Mouse (Mus musculus): ENCODE measurements around the gene Abhd8.
A peak's percentile ranks its signal among the peaks of the same experiment; 100 is the strongest.

Abhd8 gene

DNA sequence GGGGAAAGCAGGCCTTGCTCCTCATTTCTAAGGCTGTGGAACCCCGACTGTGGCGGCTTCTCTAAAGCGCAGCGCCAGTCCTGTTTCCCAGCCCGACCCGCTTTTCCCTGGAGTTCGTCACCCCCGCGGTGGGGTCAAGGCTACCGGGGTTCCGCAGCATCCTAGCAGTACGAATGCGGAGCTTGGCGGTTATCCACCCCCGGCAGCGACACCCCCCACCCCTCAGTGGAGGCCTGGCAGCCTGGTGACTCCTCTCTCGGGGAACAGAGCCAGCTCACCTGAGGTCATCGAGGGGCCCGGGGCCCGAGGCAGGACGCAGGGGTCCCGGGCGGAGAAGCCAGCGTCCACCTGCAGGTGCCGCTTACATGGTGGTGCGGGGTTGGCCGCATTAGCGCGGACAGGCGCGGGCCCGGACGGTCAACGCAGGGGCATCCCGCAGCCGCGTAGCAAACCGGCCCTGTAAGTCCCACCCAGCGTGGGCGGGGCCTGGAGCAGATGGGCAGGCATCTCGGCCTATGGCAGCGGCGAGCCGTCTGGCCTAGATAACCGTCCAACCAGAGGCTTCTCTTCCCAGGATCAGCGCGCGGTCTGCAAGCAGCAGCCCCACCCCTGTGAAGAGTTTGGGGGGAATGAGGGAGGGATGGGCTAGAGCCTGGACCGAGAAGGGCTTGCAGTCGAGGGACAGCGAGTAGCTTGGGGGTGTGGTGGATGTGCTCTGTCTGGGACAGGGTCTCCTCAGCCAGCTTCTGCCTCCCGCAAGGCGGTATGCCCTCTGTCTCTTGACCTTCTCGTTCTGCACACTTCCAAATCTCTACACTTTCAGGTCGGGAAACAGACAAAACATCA lies at the start of gene Abhd8:
Gene Abhd8, minus strand, starts transcription at position 468 of the 846 bp plus-strand sequence.
- peak; percentile 84 for DNase-seq (ENCODE audit: low read depth, low spot score)

DNA sequence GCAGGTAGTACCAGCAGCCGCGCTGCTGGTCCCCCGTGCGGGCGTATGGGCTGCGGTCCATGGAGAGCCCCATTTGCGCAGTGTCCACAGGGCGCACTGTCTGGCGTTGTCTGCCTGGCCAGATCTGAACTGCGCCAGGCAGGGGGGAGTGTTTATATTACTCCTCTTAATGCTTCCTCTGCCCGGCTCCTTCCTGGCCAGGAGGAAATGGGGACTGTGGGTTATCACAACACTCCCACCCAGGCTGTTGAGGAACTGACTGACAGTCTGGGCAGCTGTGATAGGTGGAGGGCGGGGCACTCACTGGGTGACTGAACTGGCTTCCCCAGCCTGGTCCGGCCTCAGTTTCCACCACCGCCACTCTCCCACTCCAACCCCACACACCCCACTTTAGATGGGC lies 48.2 kb upstream of the Abhd8 start, which contains the start of gene Plvap:
Gene Plvap, minus strand, starts transcription at position 109 of the 400 bp plus-strand sequence.
- no peak for DNase-seq (ENCODE audit: low read depth, low spot score)

DNA sequence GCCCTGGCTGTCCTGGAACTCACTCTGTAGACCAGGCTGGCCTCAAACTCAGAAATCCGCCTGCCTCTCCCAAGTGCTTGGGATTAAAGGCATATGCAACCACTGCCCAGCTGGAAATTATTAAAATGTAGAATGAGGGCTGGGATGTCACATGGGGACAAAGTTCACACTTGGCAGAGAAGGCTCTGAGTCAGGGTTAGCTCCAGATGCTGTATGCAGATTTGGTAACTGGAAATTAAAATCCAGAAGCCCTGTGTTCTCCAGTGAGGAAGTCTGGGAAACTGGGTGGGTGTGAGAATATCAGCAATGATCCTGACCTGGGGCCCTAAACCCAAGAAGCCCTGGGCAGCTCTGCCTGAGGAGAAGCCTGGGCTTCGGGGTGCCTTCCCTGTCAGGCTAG lies 45.9 kb upstream of the Abhd8 start:
- no peak for DNase-seq (ENCODE audit: low read depth, low spot score)

DNA sequence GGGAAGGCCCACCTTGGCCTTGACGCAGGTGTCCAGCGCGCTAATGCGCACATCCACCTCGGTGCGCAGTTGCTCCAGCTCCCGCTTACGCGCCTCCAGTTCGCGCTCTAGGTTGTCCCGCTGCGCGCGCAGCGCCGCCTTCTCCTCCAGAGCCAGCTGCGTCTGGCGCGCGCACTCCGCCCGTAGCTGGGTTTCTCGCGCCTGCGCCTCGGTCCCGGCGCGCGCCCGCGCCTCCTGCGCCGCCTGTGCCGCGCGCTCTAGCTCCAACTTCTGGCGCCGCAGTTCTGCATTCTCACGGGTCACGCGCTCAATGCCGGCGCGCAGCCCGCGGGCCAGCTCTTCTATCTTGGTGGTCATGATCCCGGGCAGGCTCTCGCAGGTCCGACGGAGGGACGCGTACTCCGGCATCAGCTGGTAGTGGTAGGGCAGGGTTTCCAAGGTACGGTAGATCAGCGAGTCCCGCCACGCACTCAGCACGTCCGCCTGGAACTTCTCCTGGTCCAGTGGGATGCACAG lies 44.2 kb upstream of the Abhd8 start:
- peak; percentile 94 for DNase-seq (ENCODE audit: low read depth, low spot score)

DNA sequence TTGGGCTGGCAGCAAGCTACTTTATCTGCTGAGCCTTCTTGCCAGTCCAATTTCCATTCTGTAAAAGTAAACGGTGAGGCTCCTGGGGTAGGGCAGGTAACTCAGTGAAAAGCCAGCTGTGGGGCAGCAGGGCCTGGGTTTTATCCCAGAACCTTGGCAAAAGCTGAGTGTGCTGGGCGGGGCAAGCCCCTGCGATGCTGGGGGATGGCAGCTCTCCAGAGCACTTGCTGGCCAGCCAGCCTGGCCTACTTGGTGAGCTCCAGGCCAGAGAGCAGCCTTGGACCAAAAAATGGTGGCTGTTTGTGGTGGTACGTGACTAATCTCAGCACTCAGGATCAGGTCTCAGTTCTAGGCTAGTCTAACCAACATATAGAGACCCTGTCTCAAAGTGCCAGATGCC lies 42.5 kb upstream of the Abhd8 start:
- no peak for DNase-seq (ENCODE audit: low read depth, low spot score)

DNA sequence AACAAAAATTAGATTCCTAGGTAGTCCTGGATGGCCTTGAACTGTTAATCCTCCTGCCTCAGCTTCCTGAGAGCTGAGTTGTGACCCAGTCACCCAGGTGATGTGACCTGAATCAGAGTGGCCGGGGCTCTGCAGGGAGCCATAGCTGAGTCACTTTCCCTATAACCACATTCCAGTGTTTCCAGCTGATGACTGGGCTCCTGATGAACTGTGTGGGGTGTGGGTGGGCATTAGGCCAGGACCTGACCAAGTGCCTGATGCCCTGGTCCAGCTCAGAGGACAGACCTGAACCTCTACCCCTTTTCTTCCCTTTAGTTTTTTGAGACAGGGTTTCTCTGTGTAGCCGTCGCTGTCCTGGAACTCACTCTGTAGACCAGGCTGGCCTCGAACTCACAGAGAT lies 41.9 kb upstream of the Abhd8 start:
- no peak for DNase-seq (ENCODE audit: low read depth, low spot score)

DNA sequence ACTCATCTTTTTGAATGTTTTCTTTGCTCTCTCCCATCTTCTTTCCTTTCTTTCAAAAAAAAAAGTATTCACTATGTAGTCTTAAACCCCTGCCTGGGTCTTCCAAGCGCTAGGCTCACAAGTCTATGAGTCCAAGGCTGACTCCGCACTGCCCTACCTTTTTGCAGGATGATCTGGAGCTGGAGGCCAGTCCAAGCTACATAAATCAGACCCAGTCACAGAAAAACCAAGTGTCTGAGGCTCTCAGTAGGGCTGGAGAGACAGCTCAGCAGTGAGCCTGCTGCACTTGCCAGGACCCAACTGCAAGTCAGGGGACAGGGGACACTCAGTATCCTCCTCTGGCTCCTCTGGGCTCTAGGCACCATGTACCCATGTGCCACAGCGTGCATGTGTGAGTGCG lies 40.9 kb upstream of the Abhd8 start:
- DNase-seq (ENCODE audit: low read depth, low spot score): no peak

DNA sequence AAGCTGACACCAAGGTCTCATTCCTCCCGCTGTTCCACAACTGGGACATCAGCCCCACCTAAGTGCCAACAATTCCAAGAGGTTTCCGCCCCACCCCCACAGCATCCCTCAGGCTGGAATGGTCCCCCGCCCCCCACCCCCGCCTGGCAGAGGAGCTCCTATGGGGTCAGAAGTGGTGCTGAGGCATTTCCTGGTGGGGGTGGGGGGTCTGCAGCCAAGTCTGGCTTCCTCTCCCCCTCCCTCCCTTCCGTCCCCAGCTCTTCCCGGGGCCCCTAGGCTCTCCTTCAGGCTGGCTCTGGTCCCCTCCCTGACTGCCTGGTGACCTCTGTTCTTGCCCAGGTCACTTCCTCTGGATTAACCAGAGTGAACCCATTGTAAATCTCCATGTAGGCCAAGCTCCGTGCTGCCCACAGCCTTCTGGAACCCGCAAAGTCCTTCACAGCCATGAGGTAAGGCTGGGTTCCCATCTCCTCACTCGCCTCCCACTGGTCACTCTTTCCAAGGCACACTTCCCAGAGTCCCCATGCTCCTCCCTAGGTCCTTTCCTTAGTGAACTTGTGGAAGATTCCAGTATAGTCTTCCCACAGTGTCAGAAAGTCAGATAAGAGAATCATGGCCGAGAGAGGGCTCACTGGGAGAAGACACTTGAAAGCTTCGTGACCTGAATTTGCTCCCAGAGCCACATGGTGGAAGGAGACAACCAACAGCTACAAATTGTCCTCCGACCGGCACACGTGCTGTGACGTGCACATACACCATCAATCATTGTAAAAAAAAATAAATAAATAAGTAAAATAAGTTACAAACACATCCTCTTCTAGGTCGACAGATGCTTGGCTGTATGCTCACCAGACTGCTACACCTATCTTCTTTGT lies 35.6 kb upstream of the Abhd8 start:
- no peak for DNase-seq (ENCODE audit: low read depth, low spot score)

DNA sequence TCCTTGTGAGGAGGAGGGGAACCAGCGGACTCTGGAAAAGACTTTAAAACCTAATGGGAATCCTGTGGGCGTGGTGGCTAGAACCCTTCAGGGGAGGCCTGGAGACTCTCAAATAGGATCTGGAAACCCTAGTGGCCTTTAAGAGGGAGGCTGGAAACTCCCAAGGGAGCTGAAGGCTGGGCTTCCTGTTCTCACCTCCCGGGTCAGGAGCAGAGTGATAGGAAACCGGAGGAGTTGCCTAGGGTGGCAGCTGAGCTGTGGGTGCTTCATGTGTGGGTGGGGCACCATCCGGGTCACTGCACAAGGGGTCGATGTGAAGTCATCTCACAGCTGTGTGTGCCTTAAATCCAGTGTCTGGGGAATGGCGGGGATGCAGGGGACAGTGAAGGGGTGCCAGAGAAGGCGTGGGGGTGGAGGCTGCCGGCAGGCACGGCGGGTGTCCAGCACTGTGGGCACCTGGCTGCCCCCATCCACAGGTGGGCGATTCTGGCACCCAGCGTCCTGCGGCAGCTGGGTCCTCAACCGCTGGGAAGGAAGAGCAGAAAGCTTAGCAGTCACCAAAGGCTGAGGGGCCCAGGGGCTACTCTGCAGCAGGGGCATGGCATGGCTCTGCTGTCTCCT lies 34.5 kb upstream of the Abhd8 start:
- no peak for DNase-seq (ENCODE audit: low read depth, low spot score)

DNA sequence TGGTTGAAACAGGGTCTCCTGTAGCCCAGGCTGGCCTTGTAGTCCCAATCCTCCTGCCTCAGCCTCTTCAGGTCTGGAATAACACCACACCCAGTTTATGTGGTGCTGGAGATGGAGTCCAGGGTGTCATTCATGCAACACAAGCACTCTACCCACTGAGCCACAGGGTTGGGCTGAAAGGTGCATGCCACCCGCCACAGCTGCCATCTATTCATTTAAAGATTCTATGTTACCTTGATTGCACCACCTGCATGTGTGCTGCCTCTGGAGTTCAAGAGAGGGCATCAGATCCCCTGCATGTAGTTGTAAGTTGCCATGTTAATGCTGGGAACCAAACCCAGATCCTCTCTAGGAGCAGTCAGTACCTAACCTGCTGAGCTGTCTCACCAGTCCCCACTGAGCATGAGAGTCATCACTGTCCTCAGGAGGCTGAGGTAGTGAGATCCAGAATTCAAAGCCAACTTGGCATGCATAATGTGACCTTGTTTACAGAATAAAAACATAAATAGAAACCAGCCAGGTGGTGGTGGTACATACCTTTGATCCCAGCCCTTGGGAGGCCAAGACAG lies 33.7 kb upstream of the Abhd8 start:
- no peak for DNase-seq (ENCODE audit: low read depth, low spot score)

DNA sequence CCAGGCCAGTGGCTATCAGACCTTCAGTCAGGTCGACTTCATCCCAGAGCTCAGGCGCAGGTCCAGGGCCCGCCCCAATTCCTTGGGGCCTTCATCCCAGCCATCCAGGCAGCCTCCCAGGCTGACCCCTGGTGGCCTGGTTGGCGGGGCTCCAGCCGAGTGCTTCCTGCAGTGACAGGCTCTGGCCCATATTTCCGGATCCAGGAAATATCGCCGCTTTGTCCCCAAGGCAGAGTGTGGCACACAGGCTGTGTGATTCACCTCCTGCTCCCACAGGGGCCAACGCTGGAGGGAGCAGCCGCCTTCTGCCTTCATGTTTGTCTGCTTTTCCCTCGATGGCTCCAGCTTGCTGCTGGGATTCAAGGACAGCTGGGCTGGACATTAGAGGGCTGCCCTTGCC lies 33.0 kb upstream of the Abhd8 start:
- no peak for DNase-seq (ENCODE audit: low read depth, low spot score)

DNA sequence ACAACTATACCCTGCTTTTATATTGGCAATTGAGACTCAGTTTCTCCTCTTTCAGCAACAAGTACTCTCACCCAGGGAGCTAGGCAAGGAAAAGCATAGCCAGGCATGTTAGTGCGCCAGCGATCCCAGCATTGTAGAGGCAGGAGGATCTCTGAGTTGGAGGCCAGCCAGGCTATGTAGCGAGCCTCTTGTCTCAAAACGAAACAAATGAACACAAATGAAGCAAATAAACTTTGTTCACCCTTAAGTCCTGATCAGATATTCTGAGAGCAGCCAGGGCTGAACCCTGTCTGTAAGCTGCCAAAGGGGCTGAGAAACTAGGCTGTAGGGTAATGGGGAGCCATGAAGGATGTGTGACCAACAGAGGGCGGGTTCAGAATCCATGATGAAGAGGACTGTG lies 32.4 kb upstream of the Abhd8 start:
- no peak for DNase-seq (ENCODE audit: low read depth, low spot score)

DNA sequence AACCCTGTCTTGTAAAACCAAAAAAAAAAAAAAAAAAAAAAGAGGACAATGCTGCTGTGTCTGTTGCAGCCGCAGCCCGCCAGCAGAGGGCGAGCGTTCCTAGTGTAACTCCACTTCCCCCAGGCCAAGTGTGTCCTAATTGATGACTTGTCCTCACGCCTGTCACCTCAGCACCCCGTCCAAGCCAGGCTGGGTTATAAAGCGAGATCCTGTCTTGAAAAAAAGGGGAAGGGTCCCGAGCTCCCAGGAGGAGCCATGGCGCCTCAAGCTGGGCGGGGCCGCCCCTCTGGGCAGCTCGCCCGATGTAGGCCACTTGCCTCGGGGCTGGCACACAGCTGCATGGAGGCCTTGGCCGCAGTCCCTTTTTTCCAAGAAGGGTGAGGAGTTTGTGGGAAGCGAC lies 31.6 kb upstream of the Abhd8 start:
- no peak for DNase-seq (ENCODE audit: low read depth, low spot score)

DNA sequence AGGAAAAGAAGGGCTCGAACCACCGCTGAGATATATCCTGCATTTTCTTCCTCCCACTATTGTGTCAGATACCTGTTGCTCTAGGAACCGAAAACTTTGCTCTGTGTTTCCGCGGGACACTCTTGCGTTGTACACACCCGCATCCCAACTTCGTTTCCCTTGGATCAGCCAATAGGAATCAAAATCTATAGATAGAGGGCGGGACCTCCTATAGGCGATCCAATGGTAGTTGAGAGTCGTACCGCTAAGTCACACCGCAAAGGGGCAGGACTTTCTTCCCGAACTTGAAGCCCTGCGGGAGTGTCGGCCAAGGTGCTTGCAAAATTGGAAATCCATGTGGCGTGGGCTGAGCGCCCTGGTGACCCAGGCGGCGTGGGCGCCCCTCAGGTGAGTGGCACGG lies 25.0 kb upstream of the Abhd8 start:
- peak; percentile 96 for DNase-seq (ENCODE audit: low read depth, low spot score)

DNA sequence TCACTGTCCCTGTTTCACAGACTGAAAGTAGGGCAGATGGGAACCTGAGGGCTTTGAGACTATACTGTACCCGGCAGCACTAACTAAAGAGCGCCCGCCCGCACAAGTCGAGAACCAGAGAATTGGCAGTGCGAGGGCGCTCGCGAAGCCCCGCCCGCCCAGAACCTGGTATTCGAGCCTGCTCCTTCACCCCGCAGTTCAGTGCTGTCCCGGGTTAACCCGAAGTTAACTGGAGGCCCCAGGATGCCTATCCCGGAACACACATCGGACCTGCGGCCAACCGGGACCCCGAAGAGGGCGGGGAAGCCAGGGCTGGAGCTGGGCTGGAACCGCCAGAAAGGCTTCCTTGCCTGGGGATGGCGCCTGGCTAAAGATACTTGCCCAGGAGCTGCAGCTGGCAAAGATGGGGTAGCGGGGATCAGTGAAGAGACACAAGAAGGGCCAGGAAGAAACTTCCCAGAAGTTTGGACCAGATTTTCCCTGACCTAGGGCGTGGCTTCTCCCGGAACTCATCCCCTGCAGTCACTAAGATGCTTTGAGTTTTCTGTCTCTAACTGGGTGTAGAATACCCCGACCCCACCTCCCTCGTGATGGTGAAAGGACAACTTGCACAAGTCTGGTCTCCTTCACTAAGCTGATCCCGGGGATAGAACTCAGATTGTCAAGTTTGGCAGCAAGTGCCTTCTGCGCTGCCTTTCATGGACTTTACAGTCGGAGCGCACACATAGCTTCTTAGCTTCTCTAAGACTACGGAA lies 24.4 kb upstream of the Abhd8 start, which contains the start of gene Gtpbp3:
Gene Gtpbp3, plus strand, starts transcription at position 413 of the 755 bp plus-strand sequence.
- DNase-seq (ENCODE audit: low read depth, low spot score): no peak

DNA sequence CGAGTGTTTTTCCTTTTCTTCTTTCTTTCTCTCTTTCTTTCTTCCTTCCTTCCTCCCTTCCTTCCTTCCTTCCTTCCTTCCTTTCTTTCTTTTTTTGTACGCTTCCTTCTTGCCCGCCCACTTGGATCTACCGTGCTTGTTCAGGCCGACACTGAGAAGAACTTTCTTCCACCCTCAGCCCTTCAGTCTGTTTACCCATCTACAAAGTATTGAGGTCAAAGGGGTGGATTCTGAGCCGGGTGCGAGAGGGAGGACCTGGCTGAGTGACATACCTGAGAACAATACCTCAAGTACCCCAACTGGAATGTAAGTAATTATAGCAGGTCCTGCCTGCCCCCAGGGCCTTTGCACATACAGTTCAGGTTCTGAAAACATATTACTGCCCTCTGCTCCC lies 22.7 kb upstream of the Abhd8 start:
- DNase-seq (ENCODE audit: low read depth, low spot score): no peak

DNA sequence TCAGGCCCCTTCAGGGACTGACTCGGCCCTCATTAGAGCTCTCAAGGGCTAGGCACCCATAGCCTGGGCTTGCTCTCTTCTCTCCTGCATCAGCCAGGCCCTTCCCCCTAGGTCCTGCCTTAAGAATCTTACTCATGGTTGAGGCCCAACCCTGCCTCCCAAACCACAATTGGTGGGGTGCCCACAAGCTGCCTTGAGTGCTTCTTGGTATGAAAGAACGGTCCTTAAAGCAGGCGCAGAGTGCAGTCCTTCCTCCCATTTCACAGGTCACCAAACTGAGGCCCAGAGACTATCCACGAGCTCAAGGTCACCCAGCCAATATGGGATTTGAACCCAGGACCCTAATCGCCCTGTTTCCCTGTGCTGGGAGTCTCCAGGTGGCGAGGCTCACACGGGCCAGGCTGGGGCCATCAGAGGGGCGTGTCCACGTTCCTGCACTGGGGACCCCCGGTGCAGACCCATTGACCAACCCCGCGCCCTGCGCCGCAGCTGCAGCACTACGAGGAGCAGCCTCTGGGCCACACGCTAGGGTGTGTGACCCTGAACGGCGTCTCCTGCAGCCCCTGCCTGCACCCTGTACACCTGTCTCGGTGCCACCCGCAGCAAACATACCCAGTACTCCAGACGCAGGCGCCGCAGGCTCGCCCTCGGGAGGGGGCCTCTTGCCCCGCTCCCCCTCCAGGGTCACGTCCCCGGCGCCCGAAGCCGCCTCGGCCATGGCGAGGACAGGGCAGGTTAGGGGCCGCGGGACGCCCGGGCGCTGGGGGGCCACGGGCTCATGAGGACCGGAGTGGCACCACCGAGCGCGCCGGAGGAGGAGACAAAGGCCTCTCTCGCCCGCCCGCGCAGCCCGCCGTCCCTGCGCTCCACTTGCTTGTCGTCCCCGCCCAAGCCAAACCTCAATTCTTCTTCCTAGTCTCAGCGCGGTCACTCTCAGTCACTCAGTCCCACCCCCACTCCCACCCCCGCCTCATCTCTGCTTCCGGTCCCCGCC lies 22.0 kb upstream of the Abhd8 start, which contains the start of gene Ano8:
Gene Ano8, minus strand, starts transcription at position 822 of the 994 bp plus-strand sequence.
- DNase-seq (ENCODE audit: low read depth, low spot score): no peak

DNA sequence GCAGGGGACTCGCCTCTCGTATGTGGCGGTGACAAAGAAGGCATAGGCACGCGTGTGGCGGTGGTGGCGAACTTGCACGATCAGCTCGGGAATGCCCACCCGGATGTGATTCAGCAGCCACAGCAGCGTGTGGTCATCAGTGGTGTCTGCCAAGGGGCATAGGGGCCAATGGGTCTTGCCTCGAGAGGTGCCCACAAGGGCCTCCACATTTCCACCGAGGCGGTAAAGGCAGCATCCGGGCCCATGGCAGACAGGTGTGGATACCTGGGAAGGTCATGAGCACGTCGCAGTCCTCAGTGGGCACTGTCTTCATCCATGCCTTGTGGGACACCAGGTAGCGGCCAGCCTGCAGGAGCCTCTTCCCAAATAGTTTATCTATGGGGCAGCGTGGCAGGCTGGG lies 21.3 kb upstream of the Abhd8 start:
- DNase-seq (ENCODE audit: low read depth, low spot score): no peak

DNA sequence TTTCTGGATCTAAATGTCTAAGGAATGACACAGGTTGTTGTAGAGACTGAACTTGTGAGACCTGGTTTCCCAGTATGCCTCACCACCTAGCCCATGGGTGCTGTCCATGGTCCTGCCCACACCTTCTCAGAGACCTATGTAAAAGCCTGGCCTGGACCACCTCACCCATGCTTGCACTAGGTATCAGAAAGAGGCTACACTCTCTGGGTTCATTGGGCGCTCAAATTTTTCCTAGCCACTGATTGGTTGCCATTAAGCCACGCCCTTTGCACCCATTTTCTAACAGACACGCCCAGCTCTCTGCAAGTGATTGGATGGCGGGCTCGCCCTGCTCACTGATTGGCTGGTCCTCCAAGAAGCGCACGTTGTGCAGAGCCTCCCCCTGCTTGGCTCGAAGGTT lies 20.5 kb upstream of the Abhd8 start:
- peak; percentile 88 for DNase-seq (ENCODE audit: low read depth, low spot score)

DNA sequence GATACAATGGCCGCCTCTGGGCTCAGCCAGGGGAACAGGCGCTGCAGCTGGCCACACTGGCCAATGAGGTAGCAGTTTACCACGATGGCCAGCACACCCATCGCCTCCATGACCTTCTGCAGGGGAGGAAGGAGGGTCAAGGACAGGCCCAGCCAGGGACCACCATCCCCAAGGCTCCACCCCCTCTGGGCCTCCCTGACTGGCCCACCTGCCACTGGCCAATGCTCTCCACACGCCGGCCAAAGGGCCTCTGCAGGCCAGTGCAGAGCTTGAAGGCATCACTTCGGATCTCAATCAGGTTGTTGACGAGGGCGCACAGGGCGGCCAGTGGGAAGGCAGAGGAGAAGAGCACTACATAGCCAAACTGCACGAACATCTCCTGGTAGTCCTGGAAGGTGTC lies 15.5 kb upstream of the Abhd8 start:
- no peak for DNase-seq (ENCODE audit: low read depth, low spot score)

All from WW6 (cell line).